Mouse (Mus musculus): Measurements from ENCODE around the gene Zdhhc18. TPM values are rescaled to one million over a fixed set of nuclear protein-coding genes. Genes with fewer than 3 reads are reported as not detected.

Zdhhc18 gene
- total and polyA plus RNA-seq, 2 experiments from 2014 or later: 5.9 to 19.2 TPM

DNA sequence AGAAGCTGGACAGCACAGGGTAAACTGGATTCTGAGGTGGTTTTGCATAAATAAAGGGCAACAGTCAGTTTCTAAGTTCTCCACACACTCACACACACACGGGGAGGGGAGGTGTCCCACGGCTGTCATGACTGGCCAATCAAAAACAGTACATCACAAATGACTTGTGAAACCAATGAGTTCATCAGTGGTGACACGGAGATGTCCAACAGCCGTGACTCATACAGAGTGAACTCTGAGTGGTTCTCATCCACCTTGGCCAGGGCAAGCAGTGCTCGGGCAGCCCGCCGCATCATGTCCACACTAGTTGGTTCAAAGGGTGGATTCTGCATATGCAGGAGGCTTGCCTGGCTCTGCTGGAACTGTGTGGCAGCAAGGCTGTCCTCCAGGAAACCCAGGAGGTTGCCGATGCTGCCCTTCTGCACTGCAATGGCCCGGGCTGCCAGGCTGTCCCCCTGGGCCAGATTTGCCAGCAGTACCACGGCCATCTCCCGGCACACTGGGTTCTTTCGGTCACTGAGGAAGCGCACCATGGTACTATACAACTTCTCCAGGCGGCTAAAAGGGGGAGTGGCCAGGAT, 30.3 kb upstream of the Zdhhc18 start:
- Histone ChIP-seq H3K9ac (replicated peaks; ENCODE audit: low read length, poor library complexity, severe bottlenecking) (no peak overlapping the region), H3K27ac (ENCODE audit: low read depth, low read length) (no peak overlapping the region), H3K4me3 (ENCODE audit: low read depth, low read length) (no peak overlapping the region), H3K36me3 (ENCODE audit: insufficient read depth, low read length) (peaks cover 38% of the 10 kb centered on the region), H3K4me1 (ENCODE audit: insufficient read depth, low read length) (no peaks in the 10 kb centered on the region), H3K9me3 (ENCODE audit: low read length) (no peaks in the 10 kb centered on the region), H3K4me2 (ENCODE audit: low read depth, low read length, poor library complexity, severe bottlenecking) (no peak overlapping the region), H3K27me3 (ENCODE audit: insufficient read depth, low read length) (no peaks in the 10 kb centered on the region)
- no peak for DNase-seq (ENCODE audit: low spot score)
- WGBS: 86% methylated on average over 14 of the region's 14 CpGs
- no peak for ATAC-seq (ENCODE audit: low FRiP score)
- TF ChIP-seq CTCF (IDR thresholded peaks at IDR 0.05): no peak

DNA sequence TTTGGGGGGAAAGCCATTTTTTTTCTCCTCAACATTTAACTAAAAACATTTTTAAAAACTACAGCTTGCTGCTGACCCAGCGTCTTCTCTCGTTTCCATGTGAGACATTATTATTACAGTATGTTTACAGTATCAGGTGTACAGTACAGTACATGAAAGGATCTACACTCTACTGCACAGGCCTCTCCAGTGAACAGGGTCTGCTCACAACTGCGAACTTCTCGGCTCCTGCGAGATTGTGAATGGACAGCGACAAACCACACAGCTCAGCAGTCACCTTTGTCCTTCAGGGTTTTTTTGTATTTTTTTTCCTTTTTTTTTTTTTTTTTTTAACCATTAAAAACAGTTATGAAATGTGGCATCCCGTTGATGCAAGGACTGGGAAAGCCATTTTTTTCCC, 29.7 kb upstream of the Zdhhc18 start:
- ATAC-seq (ENCODE audit: low FRiP score): no peak

DNA sequence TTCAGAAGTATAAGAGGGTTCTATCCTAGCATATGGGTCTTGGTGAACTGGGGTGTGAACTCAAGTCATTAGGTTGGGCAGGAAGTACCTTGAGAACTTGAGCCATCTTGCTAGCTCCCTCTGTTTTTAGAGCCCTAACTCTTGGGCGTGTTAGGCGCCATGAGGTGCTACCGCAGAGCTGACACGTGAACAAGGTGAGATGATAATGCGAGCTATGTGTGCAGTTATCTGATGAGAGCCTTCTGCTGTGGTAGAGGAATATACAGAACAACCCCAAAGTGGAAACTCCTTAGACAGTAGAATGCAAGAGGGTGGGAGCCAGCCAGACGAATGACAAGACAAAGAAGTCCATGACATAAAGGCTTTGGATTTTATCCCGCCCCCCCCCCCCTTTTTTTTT, 27.3 kb upstream of the Zdhhc18 start:
- H3K4me1 ChIP-seq (ENCODE audit: insufficient read depth, low read length): no peaks in the 10 kb centered on the region; the same call in 1 of the 2 replicates
- WGBS: 83% methylated on average over 7 of the region's 7 CpGs
- H3K36me3 ChIP-seq (ENCODE audit: insufficient read depth, low read length): peaks cover 17% of the 10 kb centered on the region
- no peaks in the 10 kb centered on the region for H3K9me3 ChIP-seq (ENCODE audit: low read length)
- no peak for ATAC-seq (ENCODE audit: low FRiP score)
- DNase-seq (ENCODE audit: low spot score): no peak
- no peak overlapping the region for H3K9ac ChIP-seq (replicated peaks; ENCODE audit: low read length, poor library complexity, severe bottlenecking)
- no peak overlapping the region for H3K4me2 ChIP-seq (ENCODE audit: low read depth, low read length, poor library complexity, severe bottlenecking)
- H3K27ac ChIP-seq (ENCODE audit: low read depth, low read length): no peak overlapping the region
- no peak for TF ChIP-seq CTCF (IDR thresholded peaks at IDR 0.05)
- no peak overlapping the region for H3K4me3 ChIP-seq (ENCODE audit: low read depth, low read length)
- no peaks in the 10 kb centered on the region for H3K27me3 ChIP-seq (ENCODE audit: insufficient read depth, low read length)

More for the DNA sequence above, 29.7 kb upstream of the Zdhhc18 start:
- Histone ChIP-seq H3K4me3 (ENCODE audit: low read depth, low read length) (no peak overlapping the region), H3K4me1 (ENCODE audit: insufficient read depth, low read length) (no peaks in the 10 kb centered on the region), H3K4me2 (ENCODE audit: low read depth, low read length, poor library complexity, severe bottlenecking) (no peak overlapping the region), H3K27ac (ENCODE audit: low read depth, low read length) (no peak overlapping the region), H3K9ac (replicated peaks; ENCODE audit: low read length, poor library complexity, severe bottlenecking) (no peak overlapping the region), H3K9me3 (ENCODE audit: low read length) (no peaks in the 10 kb centered on the region), H3K36me3 (ENCODE audit: insufficient read depth, low read length) (peaks cover 31% of the 10 kb centered on the region), H3K27me3 (ENCODE audit: insufficient read depth, low read length) (no peaks in the 10 kb centered on the region)
- TF ChIP-seq CTCF (IDR thresholded peaks at IDR 0.05): no peak
- no peak for DNase-seq (ENCODE audit: low spot score)
- 92% methylated on average over 7 of the region's 7 CpGs for WGBS

DNA sequence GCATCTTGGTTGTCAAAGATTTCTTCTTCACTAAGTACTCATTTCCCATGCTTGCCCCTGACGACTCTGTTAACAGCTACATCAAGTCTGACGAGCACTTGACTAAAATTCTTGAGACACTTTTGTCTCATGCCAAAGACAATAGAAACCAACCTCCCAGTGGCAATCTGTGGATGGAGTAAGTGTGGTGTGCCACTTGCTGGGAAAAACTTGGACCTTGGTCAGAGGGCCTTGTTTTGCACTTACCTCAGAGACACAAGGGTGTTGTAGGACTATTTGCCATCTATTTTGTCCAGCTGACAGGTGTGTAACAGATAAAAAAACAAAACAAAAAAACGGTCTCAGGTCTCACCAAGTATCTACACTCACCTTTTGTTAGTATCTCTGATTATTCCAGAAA, 26.2 kb upstream of the Zdhhc18 start:
- Histone ChIP-seq H3K27ac (ENCODE audit: low read depth, low read length) (0 out of 2 replicates have a peak overlapping the region, but pooled peaks have one; percentile 51), H3K9ac (replicated peaks; ENCODE audit: low read length, poor library complexity, severe bottlenecking) (no peak overlapping the region), H3K36me3 (ENCODE audit: insufficient read depth, low read length) (peaks cover 10% of the 10 kb centered on the region), H3K4me2 (ENCODE audit: low read depth, low read length, poor library complexity, severe bottlenecking) (no peak overlapping the region), H3K9me3 (ENCODE audit: low read length) (no peaks in the 10 kb centered on the region), H3K4me1 (ENCODE audit: insufficient read depth, low read length) (no peaks in the 10 kb centered on the region; the same call in 1 of the 2 replicates), H3K27me3 (ENCODE audit: insufficient read depth, low read length) (no peaks in the 10 kb centered on the region), H3K4me3 (ENCODE audit: low read depth, low read length) (no peak overlapping the region)
- no peak for ATAC-seq (ENCODE audit: low FRiP score)
- DNase-seq (ENCODE audit: low spot score): no peak
- TF ChIP-seq CTCF (IDR thresholded peaks at IDR 0.05): no peak
- 30% methylated on average over 3 of the region's 3 CpGs for WGBS

DNA sequence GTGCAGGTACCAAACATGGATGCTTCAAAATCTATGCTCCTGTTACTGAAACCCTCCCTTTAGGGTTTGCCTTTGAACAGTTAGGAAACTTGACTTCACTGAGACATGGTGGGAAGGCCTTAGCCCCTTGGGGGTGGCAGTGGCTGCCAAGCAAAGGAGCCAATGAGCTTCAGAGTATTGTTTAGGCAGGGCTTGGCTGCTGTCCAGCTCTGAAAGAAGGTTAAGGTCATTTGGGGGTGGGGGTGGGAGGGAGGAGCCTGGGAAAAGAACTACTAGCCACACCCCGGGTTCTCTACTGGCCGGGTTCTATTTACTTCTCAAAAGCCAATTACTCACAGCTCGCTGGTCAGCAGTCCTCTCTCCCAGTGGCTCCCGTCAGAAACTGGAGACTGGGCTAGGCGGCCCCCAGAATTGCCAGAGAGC, 25.7 kb upstream of the Zdhhc18 start:
- WGBS: 4% methylated on average over 5 of the region's 5 CpGs
- ATAC-seq (ENCODE audit: low FRiP score): 0 out of 2 replicates have a peak, but pooled peaks have one; percentile 38

DNA sequence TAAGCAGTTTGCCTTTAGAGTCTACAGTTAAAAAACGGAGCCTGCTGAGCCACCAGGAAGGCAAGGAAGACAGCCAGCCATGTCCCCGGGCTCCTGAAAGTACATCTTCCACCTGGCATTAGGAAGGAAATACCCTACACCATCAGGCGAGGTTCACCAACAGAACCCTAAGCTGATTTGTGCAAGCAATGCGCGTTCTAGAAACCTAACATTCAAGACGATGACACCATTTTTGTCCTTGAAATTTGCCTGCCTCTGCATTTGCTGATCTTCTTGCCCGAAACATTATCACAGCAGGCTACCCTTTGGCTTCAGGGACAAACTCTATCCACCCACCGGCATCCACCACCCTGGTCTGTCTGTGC, 24.4 kb upstream of the Zdhhc18 start:
- Histone ChIP-seq H3K27ac (ENCODE audit: low read depth, low read length) (no peak overlapping the region; the same call in 1 of the 2 replicates), H3K4me2 (ENCODE audit: low read depth, low read length, poor library complexity, severe bottlenecking) (no peak overlapping the region)
- DNase-seq (ENCODE audit: low spot score): no peak

More for the DNA sequence above, 25.7 kb upstream of the Zdhhc18 start:
- no peaks in the 10 kb centered on the region for H3K9me3 ChIP-seq (ENCODE audit: low read length)
- peaks cover 4% of the 10 kb centered on the region for H3K36me3 ChIP-seq (ENCODE audit: insufficient read depth, low read length)
- 0 out of 2 replicates have a peak overlapping the region, but pooled peaks have one; percentile 51 for H3K27ac ChIP-seq (ENCODE audit: low read depth, low read length)
- no peak for TF ChIP-seq CTCF (IDR thresholded peaks at IDR 0.05)
- H3K27me3 ChIP-seq (ENCODE audit: insufficient read depth, low read length): no peaks in the 10 kb centered on the region
- no peaks in the 10 kb centered on the region; the same call in 1 of the 2 replicates for H3K4me1 ChIP-seq (ENCODE audit: insufficient read depth, low read length)
- H3K4me3 ChIP-seq (ENCODE audit: low read depth, low read length): no peak overlapping the region
- peak; percentile 85 for DNase-seq (ENCODE audit: low spot score)
- no peak overlapping the region for H3K9ac ChIP-seq (replicated peaks; ENCODE audit: low read length, poor library complexity, severe bottlenecking)
- H3K4me2 ChIP-seq (ENCODE audit: low read depth, low read length, poor library complexity, severe bottlenecking): no peak overlapping the region

More for the DNA sequence above, 24.4 kb upstream of the Zdhhc18 start:
- Histone ChIP-seq H3K36me3 (ENCODE audit: insufficient read depth, low read length) (no peaks in the 10 kb centered on the region), H3K4me1 (ENCODE audit: insufficient read depth, low read length) (no peaks in the 10 kb centered on the region; the same call in 1 of the 2 replicates), H3K9ac (replicated peaks; ENCODE audit: low read length, poor library complexity, severe bottlenecking) (no peak overlapping the region), H3K27me3 (ENCODE audit: insufficient read depth, low read length) (no peaks in the 10 kb centered on the region), H3K4me3 (ENCODE audit: low read depth, low read length) (no peak overlapping the region), H3K9me3 (ENCODE audit: low read length) (no peaks in the 10 kb centered on the region)
- TF ChIP-seq CTCF (IDR thresholded peaks at IDR 0.05): no peak
- no peak for ATAC-seq (ENCODE audit: low FRiP score)
- WGBS: 68% methylated on average over 8 of the region's 8 CpGs
